Mouse (Mus musculus) cerebellum, postnatal 4 days (tissue): ENCODE results near the gene Zcchc14.
"Not testable (repeated sequence)": the region's sequence is repeated elsewhere in the genome, so short reads cannot be mapped to it uniquely, and the experiment has no call there.

Experiments used
- DNase-seq, 2 experiments: peaks; one replicate each; pipeline ENCODE4 v3.0.0; 2022; ENCODE audit warnings: low spot score in 2 of 2, mixed read lengths in 1 of 2

Gene Zcchc14

DNA sequence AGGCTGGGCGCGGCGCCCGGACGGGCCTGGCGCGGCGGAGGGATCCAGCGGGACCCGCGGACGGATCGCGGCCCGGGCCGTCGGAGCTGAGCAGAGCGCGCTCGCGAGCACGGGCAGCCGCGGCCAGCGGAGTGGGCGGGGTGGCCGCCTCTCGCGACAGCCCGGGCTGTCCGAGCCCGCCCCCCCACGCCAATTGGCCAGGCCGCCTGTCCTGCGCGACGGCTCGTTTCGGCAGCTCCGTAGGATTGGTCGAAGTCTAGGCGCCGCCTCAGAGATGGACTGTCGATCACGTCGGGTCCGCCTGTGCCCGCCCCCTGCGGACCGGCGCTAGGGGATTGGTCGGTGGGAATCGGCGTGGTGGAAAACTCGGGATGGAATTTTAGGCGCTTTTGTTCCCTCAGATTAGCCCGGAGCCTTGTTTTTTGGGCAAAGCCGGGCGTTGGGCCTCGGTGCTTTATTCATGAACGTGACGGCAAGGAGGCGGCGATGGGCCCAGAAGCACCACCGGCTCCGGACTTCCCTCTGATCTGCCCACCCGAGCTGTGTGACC is at the start of gene Zcchc14:
Gene Zcchc14 (minus strand): TSS at position 128 of the 550 bp plus-strand sequence.
- DNase-seq = peak; percentile 91 to 98

DNA sequence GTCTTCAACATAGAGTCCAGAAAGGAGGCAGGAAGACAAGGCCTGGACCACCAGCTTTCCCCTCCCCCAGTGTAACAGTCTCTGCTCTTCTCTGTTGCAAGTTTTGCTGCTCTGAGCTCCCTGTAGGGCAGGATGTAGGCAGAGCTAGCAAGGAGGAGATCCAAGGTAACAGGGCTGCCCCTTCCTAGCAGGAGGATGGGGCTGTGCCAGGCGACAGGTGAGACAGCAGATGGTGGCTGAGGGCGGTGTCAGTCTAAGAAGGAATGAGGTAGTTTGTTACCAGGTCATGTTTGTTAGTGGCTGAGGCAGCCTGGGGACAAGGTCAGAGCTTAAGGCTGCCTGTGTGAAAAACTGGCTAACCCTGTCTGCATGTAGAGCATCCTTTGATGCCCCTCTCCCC is 47.2 kb upstream of the Zcchc14 start:
- no peak for DNase-seq

DNA sequence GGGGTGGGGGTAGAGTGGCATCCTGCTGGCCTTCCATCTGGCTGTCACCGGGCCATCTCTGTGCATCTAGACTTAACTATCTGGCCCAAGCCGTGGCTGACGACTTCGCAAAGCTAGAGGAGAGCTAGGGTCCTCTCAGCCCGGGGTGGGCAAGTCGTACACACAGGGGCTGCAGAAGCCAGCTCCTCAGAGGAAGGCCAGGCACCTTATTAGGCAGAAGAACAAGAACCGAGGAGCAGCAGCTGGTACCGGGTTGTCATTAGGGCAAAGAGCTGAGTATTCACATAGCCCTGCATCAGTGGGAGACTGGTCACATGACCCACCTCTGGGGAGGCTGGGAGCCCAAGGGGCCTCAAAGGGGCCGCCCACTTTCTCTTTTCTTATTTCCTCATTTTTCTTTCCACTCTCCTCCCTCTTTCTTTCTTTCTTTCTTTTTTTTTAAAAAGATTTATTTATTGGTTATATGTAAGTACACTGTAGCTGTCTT is 46.0 kb upstream of the Zcchc14 start:
- no peak for DNase-seq

DNA sequence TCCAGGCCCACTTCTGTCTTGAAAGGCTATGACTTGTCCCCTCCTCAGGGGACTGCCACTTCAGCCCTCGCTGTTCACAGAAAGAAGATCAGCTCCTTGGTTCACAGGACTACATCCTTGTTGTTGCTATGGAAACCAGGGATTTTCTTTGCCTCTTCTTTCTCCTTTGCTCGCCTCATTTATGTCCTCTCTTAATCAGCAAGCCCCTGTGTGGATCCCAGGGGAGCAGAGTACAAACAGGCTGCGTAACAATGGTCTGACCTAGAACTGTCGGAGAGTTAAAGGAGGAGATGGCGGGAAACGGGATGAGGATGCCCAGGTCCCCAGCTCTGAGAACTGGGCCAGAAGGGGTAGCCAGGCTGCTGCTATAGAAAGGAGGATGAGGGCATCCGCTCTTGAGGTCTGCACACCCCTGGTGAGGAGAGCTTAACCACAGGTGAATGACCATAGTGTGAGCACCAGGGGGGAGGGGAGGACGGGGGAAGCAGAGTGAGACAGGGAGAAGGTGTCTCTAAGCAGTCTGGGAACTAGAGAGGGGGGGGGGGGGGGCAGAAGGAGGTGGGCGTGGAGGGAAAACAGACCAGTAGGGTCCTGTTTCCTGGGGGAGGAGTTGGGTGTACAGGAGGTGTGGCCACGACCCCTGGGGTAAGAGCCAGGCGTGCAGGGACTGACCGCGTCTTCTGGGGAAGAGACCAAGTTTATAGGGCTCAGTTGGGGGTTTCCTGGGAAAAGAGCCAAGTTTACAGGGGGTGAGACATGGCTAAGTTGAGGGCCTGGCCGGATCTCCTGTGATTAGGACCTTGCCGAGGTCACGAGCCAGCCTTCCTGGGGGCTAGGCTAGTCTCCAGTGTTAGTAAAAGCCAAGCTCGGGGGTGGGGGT is 45.3 kb upstream of the Zcchc14 start:
- DNase-seq = no peak

DNA sequence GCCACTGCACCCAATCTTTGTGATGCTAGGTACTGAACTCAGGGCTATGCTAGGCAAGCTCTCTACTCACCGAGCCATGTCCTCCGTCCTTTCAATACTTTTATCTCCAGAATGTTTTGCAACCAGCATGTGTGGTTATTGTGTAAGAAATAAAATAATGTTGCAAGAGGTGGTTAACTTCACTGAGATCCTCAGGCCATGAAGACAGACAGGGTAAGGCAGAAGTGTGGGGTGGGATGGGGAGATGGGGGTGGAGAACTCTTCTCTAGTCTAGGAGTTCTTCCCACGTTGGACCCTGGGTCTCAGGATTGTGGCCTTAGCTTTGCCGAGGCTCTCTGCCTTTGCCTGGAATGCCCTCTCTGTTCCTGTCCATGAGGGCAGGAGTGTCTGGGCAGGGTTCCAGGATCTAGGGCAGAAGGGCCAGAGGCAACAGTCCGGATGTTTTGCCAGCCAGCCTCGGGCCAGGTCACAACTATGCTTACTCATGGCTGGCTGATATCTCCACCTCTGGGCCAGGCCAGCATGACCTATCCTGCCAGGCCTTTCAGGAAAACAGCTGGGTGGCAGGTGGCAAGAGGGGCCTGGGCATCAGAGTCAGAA is 43.0 kb upstream of the Zcchc14 start:
- no peak for DNase-seq

DNA sequence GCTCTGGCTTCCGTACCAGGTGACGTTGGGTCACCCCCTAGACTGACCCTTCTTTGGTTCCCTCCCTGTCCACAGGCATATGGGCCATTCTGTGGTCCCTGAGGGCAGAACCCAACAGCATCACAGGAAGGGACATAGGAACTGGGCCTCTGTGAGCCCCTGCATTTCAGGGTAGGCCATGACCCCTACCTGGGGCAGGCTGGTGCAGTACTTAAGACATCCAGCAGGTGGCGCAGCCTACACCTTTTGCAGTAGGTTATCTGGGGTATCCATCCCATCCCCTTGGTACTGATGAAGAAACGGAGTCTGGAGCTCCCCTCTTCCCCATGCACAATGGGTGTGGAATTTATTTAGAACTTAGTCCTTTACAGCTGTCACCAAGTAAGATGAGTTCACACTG is 41.8 kb upstream of the Zcchc14 start:
- peak in 1 of 2 experiments; percentile 61 for DNase-seq

DNA sequence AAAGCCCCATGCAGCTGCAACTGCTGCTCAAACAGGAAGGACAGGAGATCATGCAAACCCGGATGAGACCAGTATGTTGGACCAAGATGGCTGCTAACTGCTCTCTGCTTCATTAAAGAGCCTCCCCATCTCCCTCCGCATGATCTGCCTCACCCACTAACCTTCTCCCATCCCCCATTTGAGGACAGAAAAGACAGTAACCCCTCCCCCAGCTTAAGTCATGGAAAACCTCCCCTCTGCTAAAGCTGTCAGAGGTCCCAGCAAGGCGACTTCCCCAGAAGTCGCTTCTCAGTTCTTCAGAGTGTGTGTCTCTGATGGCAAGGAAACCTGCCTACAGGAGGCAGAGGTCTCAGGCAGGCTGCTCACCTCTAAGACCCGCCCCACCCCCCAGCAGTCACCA is 35.8 kb upstream of the Zcchc14 start:
- no peak for DNase-seq

DNA sequence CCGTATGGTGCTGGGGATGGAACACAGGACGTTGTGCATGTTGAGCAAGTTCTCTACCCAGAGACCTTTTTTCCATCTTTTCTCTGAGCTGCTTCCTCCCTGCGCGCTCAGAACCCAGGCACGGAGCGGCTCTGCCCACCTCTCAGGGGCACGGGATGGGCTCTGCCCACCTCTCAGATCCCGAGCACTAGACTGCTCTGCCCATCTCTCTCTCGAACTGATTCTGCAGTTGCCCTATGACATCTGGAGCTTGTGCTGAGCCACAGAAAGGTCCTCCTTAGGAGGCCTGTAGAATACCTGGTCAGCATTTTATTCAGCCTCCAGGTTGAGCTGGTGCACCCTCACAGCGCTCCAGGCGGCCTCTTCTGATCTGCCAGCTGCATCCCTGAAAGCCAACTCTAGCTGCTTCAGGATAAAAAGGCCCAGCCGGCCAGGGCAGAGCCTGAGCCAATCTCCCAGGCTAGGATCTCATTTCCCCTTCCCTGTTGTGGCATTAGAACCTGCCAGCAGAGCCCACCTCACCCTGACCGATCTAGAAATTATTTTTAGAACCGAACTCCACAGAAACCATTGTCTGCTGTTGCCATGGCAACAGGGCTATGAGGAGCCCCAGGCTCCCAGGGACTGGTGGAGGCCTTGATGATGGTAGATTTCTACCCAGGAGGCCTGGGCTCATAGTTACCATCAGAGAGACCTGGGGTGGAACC is 34.9 kb upstream of the Zcchc14 start:
- DNase-seq = no peak

DNA sequence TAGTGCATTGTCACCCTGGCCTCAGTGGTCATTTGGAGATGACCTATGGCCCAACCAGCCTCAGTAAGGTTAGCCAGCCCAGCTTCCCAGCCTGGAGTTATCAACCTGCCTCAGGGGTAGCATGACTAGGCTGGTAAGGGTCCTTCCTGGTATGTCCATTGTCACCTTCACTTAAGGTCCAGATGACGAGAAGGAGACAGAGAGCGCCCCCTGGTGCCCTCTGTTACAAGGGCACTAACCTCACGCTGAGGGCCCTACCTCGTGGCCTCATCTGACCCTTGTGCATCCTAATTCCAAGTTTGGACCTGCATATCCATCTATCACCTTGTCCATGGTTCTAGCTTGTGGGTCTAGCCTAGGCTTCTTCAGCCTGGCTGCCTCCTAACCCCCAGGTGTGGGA is 32.7 kb upstream of the Zcchc14 start:
- peak in 1 of 2 experiments; percentile 51 for DNase-seq

DNA sequence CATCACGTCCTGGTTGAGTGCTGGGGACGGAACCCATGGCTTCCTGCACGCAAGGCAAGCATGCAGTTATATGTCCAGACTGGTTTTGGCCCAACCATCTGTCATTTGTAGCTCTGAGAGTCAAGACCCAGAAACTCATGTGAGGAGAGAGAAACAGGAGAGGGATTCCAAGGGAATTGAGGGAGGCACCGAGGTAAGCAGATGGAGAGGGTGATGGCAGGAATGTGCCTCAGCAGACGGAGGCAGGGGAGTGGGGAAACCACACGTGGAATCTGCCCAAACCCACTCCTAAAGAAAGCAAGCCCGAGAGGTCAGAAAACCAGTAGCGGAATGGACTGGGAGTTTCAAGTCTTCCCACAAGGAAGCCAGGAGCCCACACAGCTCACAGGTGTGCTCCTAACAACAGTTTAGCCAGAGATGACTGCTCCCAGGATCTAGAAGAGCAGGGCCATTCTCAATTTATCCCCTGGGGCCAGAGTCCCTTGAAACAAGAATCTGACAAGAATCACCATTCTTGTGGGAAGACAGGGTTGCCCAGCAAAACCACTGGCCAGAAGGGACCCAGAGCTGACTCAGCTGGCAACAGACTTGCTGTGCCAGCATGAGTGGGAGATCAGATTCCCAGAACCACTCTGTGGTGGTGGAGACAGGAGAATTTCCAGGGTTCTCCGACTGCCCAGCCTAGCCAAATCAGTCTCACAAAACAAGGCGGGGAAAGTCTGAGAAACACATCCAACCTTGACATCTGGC is 30.6 kb upstream of the Zcchc14 start:
- no peak for DNase-seq

DNA sequence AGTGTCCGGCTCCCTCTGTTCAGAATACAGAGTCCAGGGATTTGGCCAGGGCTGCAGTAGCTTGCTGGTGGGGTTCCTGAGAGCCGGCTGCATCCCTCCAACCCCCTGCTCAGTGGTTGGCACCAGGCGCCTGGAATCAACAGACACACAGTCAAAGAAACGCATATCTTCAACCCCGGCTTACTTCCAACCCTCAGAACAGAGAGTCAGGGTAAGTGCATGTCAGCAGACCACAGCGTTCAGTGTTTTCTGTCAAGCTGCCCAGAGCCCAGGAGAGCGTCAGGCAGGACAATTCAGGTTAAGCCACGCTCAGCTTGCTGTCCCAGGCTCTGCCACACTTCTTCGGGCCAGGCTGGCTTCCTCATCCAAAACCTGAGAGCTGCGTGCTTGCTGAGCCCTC is 28.8 kb upstream of the Zcchc14 start:
- DNase-seq = no peak

DNA sequence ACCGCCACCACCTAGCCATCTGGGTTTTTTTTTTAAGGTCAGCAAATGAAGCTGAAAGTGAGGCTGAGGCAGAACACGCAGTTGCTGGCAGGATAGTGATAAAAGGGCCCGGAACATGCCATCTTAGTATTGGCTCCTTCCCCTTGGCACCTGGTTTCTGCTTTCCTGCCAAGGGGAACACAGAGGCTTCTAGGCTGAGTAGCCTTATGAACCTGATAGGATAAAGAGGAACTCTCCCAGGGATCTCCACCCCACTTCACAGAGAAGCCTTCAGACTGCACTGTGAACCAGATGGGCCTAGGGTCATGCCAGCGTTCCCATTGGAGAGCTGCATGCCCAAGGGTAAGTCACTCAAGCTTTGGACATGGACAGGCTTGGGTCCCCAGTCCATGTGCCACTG is 28.2 kb upstream of the Zcchc14 start:
- no peak for DNase-seq

DNA sequence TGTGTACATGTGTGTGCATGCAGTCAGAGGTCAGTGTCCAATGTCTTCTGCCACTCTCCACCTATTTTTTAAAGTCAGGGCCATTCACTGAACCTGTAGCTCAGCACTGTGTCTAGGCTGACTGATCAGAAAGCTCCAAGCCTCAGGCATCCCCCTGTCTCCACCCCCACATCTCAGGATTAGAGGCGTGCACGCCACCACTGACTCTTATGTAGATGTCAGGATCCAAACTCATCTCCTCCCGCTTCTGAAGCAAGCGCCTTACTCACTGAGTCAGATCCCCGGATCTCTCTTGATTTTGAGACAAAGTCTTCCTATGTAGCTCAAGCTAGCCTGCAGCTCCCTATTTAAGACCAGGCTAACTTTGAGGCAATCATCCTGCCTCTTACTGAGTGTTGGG is 26.0 kb upstream of the Zcchc14 start:
- no peak for DNase-seq

DNA sequence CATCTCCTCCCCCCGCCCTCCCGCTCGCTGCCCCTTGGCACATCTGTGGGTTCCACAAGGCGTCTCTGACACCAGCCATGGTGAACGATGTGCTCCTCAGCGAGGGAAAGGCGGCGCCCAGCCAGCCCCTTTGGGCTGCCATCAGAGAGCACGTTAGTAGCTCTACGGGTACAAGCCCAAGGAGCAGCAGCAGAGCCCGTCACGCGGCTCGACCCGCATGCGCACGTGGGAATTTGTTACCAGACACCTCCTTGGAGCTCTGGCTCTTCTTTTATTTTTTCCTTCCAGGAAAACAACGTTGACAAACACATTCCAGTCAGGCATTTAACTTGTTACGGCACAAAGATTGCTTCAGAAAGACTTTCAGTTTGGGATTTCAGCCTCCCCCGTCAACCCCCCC is 23.0 kb upstream of the Zcchc14 start:
- no peak for DNase-seq

DNA sequence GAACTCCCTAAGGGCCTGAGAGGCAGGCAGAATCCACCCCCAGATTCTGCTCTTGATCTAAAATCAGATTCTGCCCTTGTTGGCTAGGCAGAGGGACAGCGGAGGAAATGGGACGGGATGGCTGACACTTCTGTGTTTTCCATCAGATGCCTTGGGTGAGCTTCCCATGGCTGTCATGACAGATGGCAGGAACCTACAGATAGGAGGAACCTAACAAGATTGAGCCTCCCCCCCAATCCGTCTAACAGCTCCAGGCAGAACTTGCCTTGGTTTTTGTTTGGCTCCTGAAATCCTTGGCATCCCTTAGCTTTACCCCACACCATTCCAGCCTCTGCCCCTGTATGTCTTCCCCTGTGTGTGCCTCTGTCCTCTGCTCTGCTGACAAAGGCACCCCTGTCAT is 22.5 kb upstream of the Zcchc14 start:
- DNase-seq = no peak

DNA sequence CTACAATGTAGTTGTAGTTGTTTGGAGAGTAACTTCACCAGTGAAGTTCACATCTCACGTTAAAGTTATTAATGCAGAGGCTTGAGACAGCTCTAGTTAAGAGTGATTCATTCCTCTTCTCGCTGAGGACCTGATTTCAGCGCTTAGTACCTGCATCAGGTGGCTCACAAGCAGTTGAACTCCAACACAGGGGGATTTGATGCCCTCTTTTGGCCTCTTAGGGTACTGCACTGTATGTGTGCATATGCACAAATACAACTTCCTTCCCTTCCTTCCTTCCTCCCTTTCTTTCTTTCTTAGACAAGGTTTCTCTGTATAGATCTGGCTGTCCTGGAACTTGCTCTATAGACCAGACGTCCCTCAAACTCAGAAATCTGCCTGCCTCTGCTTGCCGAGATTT is 21.8 kb upstream of the Zcchc14 start:
- DNase-seq = no peak

DNA sequence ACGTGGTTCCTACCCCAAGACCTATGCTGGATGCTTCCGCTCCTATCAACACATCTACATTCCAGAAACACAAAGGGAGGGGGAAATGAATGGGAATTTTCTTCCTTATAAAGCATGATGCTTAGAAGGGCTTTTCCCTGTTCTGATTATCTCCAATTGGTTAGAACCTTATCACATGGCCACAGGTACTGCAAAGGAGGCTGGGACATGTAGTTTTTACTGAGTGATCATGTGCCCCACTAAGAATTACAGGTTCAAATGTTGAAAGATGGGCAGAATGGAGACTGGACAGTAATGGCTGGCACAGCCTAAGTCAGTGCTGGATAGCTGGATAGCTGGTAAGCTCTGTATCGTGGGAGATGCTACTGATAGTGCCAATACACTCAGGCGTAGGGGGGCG is 21.2 kb upstream of the Zcchc14 start:
- DNase-seq = no peak

DNA sequence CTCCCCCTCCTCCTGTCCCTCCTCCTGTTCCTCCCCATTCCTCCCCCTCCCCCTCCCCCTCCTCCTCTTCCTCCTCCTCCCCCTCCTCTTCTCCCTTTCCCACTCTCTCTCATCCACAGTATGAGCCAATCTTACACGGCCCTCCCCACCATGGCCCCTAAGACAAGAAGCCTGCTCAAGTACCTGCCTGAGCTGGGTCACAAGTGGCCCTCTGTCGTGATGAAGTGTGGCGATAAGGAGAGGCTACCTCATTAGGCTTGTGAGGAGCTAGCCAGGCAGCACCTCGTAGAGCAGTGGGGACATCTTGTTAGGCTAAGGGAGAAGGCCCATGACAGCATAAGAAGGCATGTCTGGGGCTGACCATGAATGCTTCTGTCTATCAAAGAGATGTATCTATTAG is 20.5 kb upstream of the Zcchc14 start:
- DNase-seq = no peak

DNA sequence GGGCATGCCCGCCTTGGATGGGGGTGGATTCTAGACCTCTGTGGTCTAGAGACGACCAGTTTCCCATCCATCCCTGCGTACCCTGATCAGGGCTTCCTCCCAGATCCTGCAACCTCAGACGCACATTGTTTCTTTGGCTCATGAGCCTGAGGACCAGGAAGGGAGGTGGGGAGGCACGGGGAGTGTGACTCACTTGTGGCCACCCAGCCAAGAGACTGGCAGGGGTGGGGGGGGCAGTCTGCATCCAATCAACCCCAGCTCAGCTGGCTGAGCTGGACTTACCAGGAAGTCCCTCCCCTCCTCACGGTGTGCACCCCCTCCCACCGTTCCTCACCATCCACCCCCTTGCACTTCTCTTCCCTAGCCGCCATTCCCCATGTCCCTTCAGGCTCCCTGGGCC is 16.5 kb upstream of the Zcchc14 start:
- no peak for DNase-seq

DNA sequence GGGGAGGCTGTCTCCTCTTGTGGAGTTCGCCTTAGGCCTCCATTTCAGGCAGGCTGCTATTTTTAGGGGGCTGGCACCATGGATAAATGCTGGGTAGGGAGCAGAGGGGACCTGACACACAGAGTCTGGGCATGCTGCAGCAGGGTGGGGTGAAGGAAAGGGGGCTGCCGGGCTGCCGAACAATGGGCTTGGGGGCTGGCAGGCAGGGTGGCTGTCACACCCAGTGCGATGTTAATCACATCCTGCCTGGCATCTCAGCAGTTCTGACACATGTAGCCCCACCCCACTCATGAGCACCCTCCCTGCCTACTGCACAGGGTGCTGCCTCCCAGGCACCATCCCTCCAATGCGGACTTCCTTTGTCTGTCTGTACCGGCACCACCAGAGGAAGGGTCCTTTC is 15.9 kb upstream of the Zcchc14 start:
- DNase-seq = no peak

DNA sequence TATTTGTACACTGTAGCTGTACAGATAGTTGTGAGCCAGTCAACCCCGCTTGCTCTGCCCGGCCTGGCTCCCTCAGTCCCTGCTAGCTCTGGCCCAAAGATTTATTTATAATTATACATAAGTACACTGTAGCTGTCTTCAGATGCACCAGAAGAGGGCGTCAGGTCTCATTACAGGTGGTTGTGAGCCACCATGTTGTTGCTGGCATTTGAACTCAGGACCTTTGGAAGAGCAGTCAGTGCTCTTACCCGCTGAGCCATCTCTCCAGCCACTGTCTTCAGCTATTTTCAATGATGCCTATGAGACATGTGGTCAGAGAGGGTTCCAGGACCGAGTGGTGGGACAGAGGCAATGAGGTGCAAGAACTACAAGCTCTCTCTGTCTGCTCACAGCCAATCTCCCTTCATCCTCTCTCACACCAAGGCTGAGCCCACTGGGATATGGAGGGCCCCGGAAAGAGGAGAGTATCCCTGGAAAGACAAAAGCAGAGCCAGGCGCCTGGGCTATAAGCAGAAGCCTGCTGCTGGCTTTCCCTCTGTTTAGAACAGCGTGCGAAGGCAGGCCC is 15.3 kb upstream of the Zcchc14 start:
- not testable (repeated sequence) for DNase-seq
